Mouse (Mus musculus) heart, postnatal 14 days (tissue): ENCODE measurements at regions not wholly inside any gene's neighbourhood (a gene's known extent, or its start where the extent isn't known, plus 50 kb on each side); places are given as distances from the start of the nearest gene placed in this dataset.
"Not testable (repeated sequence)": the region's sequence is repeated elsewhere in the genome, so short reads cannot be mapped to it uniquely, and the experiment has no call there.

Source experiments
- DNase-seq, 2 experiments: peaks; one replicate each; pipeline ENCODE4 v3.0.0; 2021 to 2022
- intact Hi-C: fragments of 180-260 bp; cut with DNase I; formaldehyde crosslinking; loops from one replicate; pipeline ENCODE4 v1.15.1; 2025

GRCm38 (mm10) chr10:45852688-45853087 is 275.1 kb downstream of the Hace1 start:
- no peak for DNase-seq
- intact Hi-C loops: no loop called here

GRCm38 (mm10) chr10:45855514-45855913 is 277.9 kb downstream of the Hace1 start:
- DNase-seq: no peak
- intact Hi-C loops: no loop called here

GRCm38 (mm10) chr10:45859137-45859536 is 281.5 kb downstream of the Hace1 start:
- DNase-seq: no peak

DNA sequence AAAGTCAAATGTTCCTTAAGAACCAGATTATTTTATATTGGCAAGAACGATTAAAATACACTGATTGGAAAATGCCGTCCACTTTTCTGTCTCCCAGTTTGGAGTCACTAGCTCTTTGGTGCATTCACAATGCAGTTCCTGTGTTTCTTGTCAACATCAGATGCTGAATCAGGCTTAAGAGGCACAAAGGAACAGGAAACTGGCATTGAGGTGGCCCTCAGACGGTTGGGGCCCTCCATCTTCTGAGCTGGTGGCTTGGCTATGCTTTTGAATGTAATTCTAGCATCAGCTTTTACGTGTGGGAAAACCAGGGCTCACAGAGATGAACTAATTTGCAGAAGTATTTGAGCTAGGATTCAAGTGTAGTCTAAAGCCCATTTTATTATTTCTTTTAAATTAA is 282.3 kb downstream of the Hace1 start:
- no peak for DNase-seq
- intact Hi-C loops: no loop called here

More at GRCm38 (mm10) chr10:45859137-45859536, 281.5 kb downstream of the Hace1 start:
- intact Hi-C loops: no loop called here

- intact Hi-C loops: no loop called here
- no peak for DNase-seq
Observed at GRCm38 (mm10) chr10:45860696-45861095, 283.1 kb downstream of the Hace1 start.

DNA sequence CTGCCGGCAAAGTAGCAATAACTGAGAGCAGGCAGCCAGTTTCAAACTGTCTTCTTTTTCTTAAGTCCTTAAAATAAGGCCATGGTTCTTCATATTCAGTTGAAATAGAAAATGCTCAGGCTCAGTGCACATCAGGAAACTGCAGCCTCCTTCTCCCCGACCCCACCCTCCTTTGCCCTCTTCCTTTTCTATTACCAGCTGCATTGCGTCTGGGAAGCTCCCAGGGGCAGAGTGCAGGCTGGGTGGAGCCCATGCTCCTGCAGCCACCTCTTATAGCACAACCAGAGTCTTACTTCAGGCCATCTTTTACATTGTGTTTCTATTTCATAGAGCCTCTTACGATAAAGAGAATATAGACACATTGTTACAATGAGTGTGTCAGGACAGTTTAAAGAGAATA is 288.2 kb downstream of the Hace1 start:
- DNase-seq: no peak
- intact Hi-C loops: no loop called here

GRCm38 (mm10) chr10:45866860-45867259 is 289.2 kb downstream of the Hace1 start:
- DNase-seq: no peak
- intact Hi-C loops: no loop called here

- peak in 1 of 2 experiments; percentile 43 for DNase-seq
- intact Hi-C loops: no loop called here
Observed at GRCm38 (mm10) chr10:45871028-45871427, 293.4 kb downstream of the Hace1 start.

DNA sequence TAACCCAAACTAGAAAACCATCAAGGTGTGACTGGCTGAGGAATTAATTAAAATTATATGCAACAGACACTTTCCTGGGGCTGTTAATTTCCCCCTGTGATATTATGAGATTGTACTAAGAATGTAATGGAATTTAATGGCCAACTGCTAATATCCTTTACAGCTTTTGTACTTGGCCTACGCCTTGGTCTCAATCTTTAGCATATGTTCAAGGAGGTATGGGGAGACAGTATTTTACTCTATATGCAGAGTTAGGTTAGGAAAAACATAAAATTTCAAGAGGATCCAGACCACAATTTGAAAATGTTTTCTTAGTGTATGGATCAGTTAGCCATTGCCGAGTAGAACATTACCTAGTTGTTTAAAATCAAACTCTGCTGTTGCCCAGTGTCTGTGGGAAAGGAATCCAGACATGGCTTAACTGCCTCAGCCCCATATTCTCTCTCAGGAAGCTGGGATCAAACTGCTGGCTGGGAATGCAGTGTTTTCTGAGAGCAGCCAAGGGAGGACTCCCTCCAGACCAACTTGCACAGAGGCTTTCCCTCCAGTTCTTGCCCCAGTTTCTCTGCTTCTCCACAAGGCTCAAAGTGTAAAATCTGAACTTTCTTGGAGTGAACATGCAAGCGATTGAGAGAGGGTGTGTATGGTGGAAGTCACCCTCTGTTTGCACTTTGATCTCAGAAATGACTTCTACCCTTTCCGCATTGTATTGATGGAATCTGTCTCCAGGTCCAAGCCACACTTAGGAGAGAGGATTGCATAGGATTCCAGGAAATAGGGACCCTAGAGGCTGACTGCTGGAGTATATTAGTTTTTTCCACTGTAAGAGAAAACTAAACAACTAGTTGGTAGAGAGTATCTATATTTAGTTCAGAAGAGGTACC is 294.6 kb downstream of the Hace1 start:
- intact Hi-C loops: no loop called here
- DNase-seq: no peak

- no peak for DNase-seq
- intact Hi-C loops: no loop called here
Observed at GRCm38 (mm10) chr10:45873805-45874780, 296.5 kb downstream of the Hace1 start.

GRCm38 (mm10) chr10:45875287-45875686 is 297.7 kb downstream of the Hace1 start:
- DNase-seq, intact Hi-C loops: not testable (repeated sequence)

DNA sequence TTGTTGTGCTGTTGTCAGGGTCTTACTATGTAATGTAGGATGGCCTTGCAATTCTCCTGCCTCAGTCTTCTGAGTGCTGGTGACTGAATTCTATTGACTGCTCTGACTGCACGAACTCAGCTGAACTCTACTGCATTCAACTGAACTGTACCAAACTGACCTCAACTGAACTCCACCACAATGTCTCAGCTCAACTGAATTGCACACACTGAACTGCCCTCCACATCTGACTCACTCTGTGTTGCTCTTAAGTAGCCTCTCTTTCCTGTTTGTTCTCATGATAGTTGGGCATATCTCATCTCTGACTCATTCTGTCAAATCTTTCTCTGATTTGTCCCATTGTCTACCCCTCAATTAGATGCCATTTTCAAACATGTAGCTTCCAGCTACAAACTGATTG is 306.1 kb downstream of the Hace1 start:
- intact Hi-C loops: no loop called here
- no peak for DNase-seq

DNA sequence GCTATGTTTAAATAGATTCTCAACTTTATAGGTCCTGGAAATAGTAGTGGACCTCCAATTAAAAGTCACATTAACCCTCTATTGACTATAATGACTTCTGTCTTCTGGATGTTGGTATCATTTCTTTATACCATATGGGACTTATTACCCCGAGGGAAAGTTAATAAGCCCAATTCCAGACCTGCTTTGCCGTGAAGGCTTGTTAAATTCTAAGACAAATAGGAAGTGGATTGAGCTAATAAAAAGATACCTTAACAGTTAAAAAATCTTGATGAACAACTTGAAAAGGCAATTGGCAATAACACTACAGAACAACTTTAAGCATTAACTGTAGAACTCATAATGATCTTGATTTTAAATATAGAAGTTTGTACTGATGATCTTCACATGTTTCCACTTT is 309.0 kb downstream of the Hace1 start:
- intact Hi-C loops: no loop called here
- no peak for DNase-seq

DNA sequence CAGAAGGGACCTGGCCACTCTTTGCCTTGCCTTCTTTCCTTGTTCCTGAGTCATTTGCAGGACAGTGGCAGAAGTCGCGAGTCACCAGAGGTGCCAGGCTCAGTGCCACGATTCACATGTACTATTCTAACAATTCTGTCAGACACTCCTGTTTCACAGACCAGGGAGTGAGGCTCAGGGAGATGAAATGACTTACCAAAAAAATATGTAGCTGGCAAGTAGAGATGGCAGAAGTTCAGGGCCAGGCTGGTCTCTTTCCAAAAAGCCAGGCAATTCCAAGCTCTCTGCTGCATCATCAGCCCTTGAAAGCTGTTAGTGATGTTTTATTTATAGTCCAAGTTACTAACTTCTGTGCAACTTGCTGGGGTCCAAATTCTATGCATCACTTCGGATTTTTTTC is 311.2 kb downstream of the Hace1 start:
- intact Hi-C loops: no loop called here
- peak; percentile 45 to 76 for DNase-seq

DNA sequence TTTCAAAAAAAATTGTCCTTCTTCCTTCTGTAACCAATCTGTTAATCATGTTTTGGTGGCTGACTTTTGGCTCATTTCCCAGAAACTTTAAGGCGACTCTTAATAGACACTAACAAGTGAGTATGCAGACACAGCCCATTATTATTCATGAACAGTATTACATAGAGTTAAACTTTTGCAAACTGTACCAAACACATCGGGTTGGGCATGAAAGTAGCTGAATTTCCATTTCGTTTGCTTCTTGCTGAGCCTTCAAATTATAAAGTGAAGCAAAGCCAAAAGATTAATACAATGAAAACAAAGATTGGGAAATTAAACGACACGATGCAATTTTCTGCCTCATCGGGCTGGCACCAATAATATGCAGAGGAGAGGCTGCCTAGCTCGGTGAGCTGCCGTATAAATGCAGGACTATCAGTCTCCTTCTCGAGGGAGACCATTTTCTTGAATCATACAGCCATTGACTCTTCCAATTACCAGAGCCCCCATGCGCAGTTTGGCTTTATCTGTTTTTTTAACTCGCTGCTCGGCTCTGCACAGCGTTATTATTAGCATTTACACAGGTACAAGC is 311.8 kb downstream of the Hace1 start:
- intact Hi-C loops: no loop called here
- DNase-seq: no peak

GRCm38 (mm10) chr10:45890088-45890626 is 312.5 kb downstream of the Hace1 start:
- intact Hi-C loops: no loop called here
- DNase-seq: no peak

DNA sequence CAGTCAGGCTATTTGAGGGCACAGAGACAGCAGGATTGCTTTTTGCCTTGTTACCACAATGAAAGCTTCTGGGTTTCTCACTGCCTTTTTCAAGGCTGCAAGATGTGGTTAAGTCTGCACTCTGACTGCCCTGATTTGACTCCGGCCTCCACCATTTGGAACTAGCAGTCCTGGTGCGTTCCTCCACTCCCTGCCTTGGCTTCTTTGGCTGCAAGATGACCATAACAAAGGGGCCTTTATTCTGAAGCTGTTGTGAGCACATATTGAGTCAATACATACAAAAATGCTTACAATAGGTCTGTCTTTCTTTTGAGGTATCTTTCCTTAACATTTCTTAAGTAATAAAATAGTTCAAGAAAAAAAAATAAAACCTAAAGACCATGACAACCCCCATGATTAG is 314.8 kb downstream of the Hace1 start:
- intact Hi-C loops: no loop called here
- no peak for DNase-seq

- intact Hi-C loops: no loop called here
Observed at GRCm38 (mm10) chr10:45893894-45894831, 316.5 kb downstream of the Hace1 start.

DNA sequence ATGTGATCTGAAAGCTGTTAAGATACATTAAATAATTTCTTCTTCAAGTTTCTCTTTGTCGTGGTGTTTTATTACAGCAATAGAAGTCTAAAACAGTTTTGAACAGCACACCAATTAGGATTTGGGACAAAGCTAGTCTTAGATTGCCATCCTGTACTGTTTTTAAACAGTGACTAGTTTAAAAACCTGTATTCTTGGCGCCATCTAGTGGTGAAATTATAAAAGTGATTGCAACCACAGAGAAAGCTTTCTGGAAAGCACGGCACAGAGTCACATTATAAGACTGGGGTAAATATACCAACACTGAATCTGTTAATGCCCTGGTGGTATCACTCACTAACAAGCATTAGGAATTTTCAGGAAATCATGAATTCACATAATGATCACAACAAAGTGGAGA is 339.3 kb downstream of the Hace1 start:
- DNase-seq: peak in 1 of 2 experiments; percentile 3
- intact Hi-C loops: loop anchor here (2.0 to 5.0 kb wide), 3 partner anchors 115 to 535 kb away; no protein-coding TSS in a partner anchor

More at GRCm38 (mm10) chr10:45893894-45894831, 316.5 kb downstream of the Hace1 start:
- DNase-seq: no peak
